Mouse (Mus musculus): ENCODE results near the gene Tnfaip8l2.

GRCm38 (mm10) chr3:95159511-95159986 lies 17.4 kb upstream of the Tnfaip8l2 start:
- TF ChIP-seq CTCF (IDR thresholded peaks at IDR 0.05; ENCODE audit: low read depth), result no peak
- TF ChIP-seq EP300 (IDR thresholded peaks at IDR 0.05; ENCODE audit: low read depth), result no peak

Data from liver, embryonic 14.5 days (tissue).